Mouse (Mus musculus): ENCODE measurements around the gene Olfr749.

GRCm38 (mm10) chr14:50765736-50766135 is 20.8 kb upstream of the Olfr749 start:
- TF ChIP-seq POLR2A (IDR thresholded peaks at IDR 0.05; ENCODE audit: borderline replicate concordance, extremely low read depth, insufficient read depth, insufficient read length, poor library complexity, severe bottlenecking) = no peak
- TF ChIP-seq CTCF (IDR thresholded peaks at IDR 0.05; ENCODE audit: borderline replicate concordance, extremely low read depth, insufficient read depth, insufficient read length) = no peak

All from brain, embryonic 14.5 days (tissue).